Mouse (Mus musculus): ENCODE results near the gene Dock9.

GRCm38 (mm10) chr14:121791935-121792334 is 5.7 kb downstream of the Dock9 start:
- no peak for TF ChIP-seq CTCF (conservative IDR thresholded peaks at IDR 0.05; ENCODE audit: low read length)
- no peak for TF ChIP-seq NANOG (IDR thresholded peaks at IDR 0.05; ENCODE audit: borderline replicate concordance, low read length)
- no peak for TF ChIP-seq POU5F1 (IDR thresholded peaks at IDR 0.05; ENCODE audit: borderline replicate concordance, low read length)
